Mouse (Mus musculus) heart, embryonic 14.5 days (tissue): ENCODE measurements around the gene Fgfr2. TPM values are rescaled to one million over a fixed set of nuclear protein-coding genes. Genes with fewer than 3 reads are reported as not detected.
A peak's percentile ranks its signal among the peaks of the same experiment; 100 is the strongest.

Experiments used
- ATAC-seq: fragments of 200-750 bp; cut with Nextera tagmentation; 2 replicates; pipeline ENCODE4 v1.8.0; 2017; ENCODE audit warnings: low read depth, moderate TSS enrichment; ENCODE audit not compliant: insufficient number of reproducible peaks, insufficient read depth, low FRiP score
- H3K27ac ChIP-seq, 2 experiments: fragments of 200-500 bp in 1 of 2; fragments of 300-500 bp in 1 of 2; sonication (generic) in 1 of 2; replicated peaks in 1 of 2; 2 replicates each; pipeline ENCODE4 v1.5.1; 2012 to 2014; ENCODE audit warnings: low read depth in 2 of 2, low read length in 2 of 2, control low read depth in 1 of 2, mild to moderate bottlenecking in 1 of 2, mixed read lengths in 1 of 2; ENCODE audit not compliant: control insufficient read depth in 1 of 2, insufficient read depth in 1 of 2
- H3K27me3 ChIP-seq: fragments of 300-500 bp; sonication (generic); 2 replicates; pipeline ENCODE4 v1.6.1; 2014; ENCODE audit warnings: mild to moderate bottlenecking, low read length, control low read depth; ENCODE audit not compliant: control insufficient read depth, insufficient read depth
- H3K36me3 ChIP-seq: fragments of 300-500 bp; sonication (generic); 2 replicates; pipeline ENCODE4 v1.6.1; 2014; ENCODE audit warnings: mild to moderate bottlenecking, control low read depth, low read length, mixed read lengths; ENCODE audit not compliant: control insufficient read depth, insufficient read depth
- H3K4me1 ChIP-seq, 2 experiments: fragments of 200-500 bp in 1 of 2; fragments of 300-500 bp in 1 of 2; sonication (generic) in 1 of 2; 2 replicates each; pipeline ENCODE4 v1.6.1; 2012 to 2014; ENCODE audit warnings: low read length in 2 of 2, control low read depth in 1 of 2, mixed read lengths in 1 of 2; ENCODE audit not compliant: control insufficient read depth in 2 of 2, insufficient read depth in 2 of 2
- H3K4me2 ChIP-seq: fragments of 300-500 bp; sonication (generic); 2 replicates; pipeline ENCODE4 v1.6.1; 2014; ENCODE audit warnings: mild to moderate bottlenecking, low read length
- H3K4me3 ChIP-seq, 2 experiments: fragments of 200-500 bp in 1 of 2; fragments of 300-500 bp in 1 of 2; sonication (generic) in 1 of 2; 2 replicates each; pipeline ENCODE4 v1.5.1; 2012 to 2014; ENCODE audit warnings: low read length in 2 of 2, mild to moderate bottlenecking in 2 of 2, control low read depth in 1 of 2, low read depth in 1 of 2, moderate library complexity in 1 of 2; ENCODE audit not compliant: control insufficient read depth in 1 of 2, insufficient read depth in 1 of 2
- H3K9ac ChIP-seq: fragments of 300-500 bp; sonication (generic); 2 replicates; pipeline ENCODE4 v1.6.1; 2014; ENCODE audit warnings: mild to moderate bottlenecking, low read length
- H3K9me3 ChIP-seq: fragments of 300-500 bp; sonication (generic); 2 replicates; pipeline ENCODE4 v1.6.1; 2016; ENCODE audit warnings: low read length, control low read depth; ENCODE audit not compliant: control insufficient read depth
- WGBS: fragments of 180-500 bp; shearing (Covaris S2); extraction: QIAGEN DNeasy Blood & Tissue Kit; methylation state at CpG from one replicate; pipeline ENCODE4 v1.1.7; 2014; 5-methylcytosine and 5-hydroxymethylcytosine counted together
- polyA plus RNA-seq: library from polyadenylated mRNA; unstranded; fragments of >200 nt; fragmentation: Nextera tagmentation; extraction: Ambion mirVana; gene quantifications from 2 replicates; pipeline ENCODE4 v1.2.1, GENCODE M21; 2014

Gene Fgfr2
- polyA plus RNA-seq, 1 experiment from 2014 or later, result 22.4 TPM

DNA sequence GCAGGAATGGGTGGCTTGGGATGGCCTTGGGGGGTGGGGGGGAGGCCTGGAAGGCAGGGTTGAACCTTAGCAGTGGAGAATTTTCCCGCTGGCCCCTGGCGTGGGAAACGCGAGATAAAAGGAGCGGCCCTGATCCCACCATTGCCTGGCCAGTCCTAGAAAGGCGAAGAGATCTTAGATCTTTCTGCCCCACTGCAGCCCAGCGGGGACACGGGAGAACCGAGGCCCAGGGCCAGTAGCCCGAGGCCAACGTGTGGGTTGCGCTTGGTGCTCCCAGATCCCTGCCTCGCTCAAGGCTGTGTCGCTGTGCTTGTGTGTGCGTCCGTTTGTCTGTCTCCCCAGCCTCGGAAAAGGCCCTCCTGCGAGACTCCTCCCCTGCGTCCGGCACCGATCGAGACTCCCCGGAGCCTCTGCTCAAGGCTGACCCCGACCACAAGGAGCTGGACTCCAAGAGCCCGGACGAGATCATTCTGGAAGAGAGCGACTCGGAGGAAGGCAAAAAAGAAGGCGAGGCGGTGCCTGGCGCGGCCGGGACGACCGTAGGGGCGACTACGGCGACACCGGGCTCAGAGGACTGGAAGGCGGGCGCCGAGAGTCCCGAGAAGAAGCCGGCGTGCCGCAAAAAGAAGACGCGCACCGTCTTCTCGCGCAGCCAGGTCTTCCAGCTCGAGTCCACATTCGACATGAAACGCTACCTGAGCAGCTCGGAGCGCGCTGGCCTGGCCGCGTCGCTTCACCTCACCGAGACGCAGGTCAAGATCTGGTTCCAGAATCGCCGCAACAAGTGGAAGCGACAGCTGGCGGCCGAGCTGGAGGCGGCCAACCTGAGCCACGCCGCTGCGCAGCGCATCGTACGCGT lies 1579.3 kb downstream of the Fgfr2 start:
- Histone ChIP-seq H3K36me3 (no peaks in the 10 kb centered on the region), H3K9me3 (no peaks in the 10 kb centered on the region), H3K4me2 (peak overlapping the region; percentile 69), H3K27me3 (peaks cover 99% of the 10 kb centered on the region), H3K4me3 (peak overlapping the region; percentile 17 to 39), H3K27ac (no peak overlapping the region), H3K4me1 (peaks cover 6 to 25% of the 10 kb centered on the region in 2 experiments; a peak in 3 of 4 replicates), H3K9ac (no peak overlapping the region)
- no peak for ATAC-seq
- WGBS, result under 1% methylated on average over 75 of the region's 75 CpGs

DNA sequence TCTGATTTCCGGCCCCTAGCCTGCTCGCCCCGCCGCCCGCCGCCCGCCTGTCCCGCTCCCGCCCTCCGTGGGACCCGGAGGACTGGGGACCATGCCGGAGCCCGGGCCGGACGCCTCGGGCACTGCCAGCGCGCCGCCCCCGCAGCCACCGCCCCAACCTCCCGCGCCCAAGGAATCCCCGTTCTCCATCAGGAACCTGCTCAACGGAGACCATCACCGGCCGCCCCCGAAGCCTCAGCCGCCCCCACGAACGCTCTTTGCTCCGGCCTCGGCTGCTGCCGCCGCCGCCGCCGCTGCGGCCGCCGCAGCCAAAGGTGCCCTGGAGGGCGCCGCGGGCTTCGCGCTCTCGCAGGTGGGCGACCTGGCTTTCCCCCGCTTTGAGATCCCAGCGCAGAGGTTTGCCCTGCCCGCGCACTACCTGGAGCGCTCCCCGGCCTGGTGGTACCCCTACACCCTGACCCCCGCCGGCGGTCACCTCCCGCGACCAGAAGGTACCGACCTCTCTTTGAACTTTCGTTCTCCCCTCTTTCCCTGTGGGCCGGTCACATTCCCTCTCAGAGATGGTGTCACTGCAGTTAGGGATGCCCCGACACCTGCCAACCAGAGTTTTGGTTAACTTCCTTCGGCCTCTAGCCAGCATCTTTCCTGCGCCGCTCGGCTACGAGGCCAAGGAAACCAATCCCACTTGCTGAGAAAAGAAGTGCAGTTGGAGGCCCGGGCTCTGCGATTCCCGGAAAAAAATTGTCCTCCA lies 1580.1 kb downstream of the Fgfr2 start:
- no peak for ATAC-seq
- H3K9me3 ChIP-seq, result no peaks in the 10 kb centered on the region
- peak overlapping the region; percentile 25 to 39; a peak in 3 of 4 replicates for H3K4me3 ChIP-seq
- peaks cover 6 to 25% of the 10 kb centered on the region in 2 experiments; a peak in 3 of 4 replicates for H3K4me1 ChIP-seq
- no peak overlapping the region for H3K9ac ChIP-seq
- H3K36me3 ChIP-seq, result no peaks in the 10 kb centered on the region
- WGBS, result 1% methylated on average over 44 of the region's 71 CpGs
- no peak overlapping the region for H3K27ac ChIP-seq
- H3K4me2 ChIP-seq, result peak overlapping the region; percentile 69
- peaks cover 99% of the 10 kb centered on the region for H3K27me3 ChIP-seq

DNA sequence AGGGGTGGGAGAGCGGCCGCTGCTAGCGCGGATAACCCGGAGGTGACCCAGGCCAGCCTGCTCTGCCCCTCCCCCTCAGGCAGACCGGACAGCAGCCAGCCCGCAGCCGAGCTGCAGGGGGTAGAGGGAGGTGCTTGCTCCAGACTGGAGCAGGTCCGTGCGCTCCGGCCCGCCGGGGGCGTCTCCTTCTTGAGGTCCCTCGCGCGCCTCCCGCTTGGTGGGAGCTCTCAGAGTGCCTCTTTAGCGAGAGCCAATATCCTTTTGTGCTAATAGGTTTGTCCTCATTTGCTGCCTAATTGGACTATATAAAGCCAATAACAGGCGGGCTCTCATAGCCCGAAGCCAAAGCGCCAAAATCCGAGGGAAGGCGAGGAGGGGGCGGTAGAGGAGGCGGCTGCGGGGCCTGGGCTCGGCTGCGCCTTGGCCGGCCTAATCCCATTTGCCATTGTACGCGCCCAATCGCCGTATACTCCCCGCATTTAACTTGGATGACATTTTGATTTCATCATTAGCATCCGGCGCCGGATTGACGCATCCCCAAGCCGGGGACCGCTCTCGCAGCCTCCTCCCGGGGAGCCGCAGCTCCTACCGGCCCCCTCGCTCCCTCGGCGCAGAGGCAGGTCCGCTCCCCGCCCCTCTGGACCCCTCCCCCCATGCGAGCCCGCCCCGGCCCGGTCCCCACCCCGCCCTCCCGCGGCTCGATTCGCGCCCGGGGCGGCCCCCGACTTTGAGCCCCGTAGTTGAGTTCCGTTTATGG lies 1580.9 kb downstream of the Fgfr2 start, which contains the start of gene Hmx3:
Hmx3 (plus strand) TSS at position 753 of the 757 bp plus-strand sequence.
- Histone ChIP-seq H3K4me2 (peak within 1 kb of the TSS; percentile 69), H3K27me3 (peaks cover 96% of the 10 kb centered on the region), H3K9me3 (no peaks in the 10 kb centered on the region), H3K4me3 (peak within 1 kb of the TSS; percentile 25 to 39), H3K4me1 (peaks cover 6 to 25% of the 10 kb centered on the region in 2 experiments; a peak in 3 of 4 replicates), H3K9ac (no peak within 1 kb of the TSS), H3K36me3 (no peaks in the 10 kb centered on the region), H3K27ac (no peak within 1 kb of the TSS)
- WGBS, result under 1% methylated on average over 55 of the region's 65 CpGs
- no peak for ATAC-seq

DNA sequence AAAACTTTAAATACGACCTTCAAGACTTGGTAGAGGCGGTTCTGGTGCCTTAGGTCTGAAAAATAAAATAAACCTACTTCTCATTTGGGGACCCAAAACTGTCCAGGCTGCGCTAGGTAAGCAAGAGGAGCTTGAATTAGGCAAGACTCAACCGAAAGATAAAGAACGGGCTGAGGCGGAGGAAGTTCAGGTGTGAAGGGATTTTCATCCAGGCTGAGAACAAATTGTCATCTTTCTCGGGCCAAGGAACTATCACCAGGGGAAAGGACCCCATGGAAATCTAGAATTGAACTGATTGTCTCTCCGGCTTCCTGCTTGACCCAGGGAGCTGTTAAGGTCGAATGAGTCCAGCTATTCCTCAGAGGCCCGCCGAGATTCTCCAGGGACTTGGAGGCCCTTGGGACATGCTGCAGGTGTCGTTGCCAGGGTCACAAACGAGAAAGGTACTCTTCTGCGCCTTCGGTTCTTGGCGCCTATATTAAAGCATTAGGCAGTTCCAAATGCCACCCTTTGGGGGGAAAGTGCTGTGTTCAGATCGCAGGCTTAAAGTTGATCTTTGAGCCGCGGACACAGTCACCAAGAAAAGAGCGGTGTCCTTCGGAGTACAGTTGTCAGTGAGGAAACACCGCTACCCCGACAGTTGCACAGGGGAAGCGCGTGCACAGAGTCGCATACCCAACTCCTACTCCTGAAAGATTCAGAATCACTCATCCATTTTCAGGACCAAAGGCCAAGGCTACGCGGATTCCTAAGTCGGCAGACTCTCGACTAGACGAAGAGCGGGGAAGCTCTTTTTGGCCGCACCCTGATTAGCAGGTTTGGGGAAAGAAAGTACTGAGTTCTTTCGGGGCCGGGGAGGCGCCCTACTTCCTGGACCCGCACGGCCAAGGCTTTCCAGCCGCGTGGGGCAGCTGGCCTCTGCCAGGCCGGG lies 1581.7 kb downstream of the Fgfr2 start:
- H3K9ac ChIP-seq, result no peak overlapping the region
- no peak overlapping the region for H3K27ac ChIP-seq
- no peaks in the 10 kb centered on the region for H3K36me3 ChIP-seq
- WGBS, result 2% methylated on average over 40 of the region's 41 CpGs
- peaks cover 6 to 25% of the 10 kb centered on the region in 2 experiments; a peak in 3 of 4 replicates for H3K4me1 ChIP-seq
- peaks cover 95% of the 10 kb centered on the region for H3K27me3 ChIP-seq
- H3K4me2 ChIP-seq, result peak overlapping the region; percentile 69
- peak overlapping the region in 1 of 2 experiments; percentile 39; a peak in 2 of 4 replicates for H3K4me3 ChIP-seq
- ATAC-seq, result no peak
- H3K9me3 ChIP-seq, result no peaks in the 10 kb centered on the region

DNA sequence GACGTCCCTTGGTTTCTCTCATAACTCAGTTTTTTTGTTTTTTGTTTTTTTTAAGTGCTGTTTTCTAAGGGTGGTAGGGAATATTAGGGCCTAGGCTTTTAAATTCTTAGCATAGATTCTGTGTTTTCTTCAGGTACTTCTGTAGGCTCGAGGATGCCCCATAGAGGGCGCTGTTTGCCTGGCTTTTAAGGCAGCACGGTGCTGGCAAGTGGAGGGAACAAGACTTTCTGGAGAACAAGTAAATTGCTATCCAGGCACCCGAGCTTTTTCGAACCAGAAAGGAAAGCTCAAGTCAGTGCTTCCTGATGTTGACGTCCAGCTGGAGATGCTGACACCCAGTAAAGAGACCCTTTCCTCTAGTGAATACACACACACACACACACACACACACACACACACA lies 1583.2 kb downstream of the Fgfr2 start:
- ATAC-seq, result no peak
- Histone ChIP-seq H3K27me3 (peaks cover 80% of the 10 kb centered on the region), H3K4me3 (no peak overlapping the region), H3K27ac (no peak overlapping the region), H3K36me3 (no peaks in the 10 kb centered on the region), H3K4me1 (peaks cover 6 to 25% of the 10 kb centered on the region in 2 experiments; a peak in 3 of 4 replicates), H3K9ac (no peak overlapping the region), H3K9me3 (no peaks in the 10 kb centered on the region), H3K4me2 (no peak overlapping the region)
- 0% methylated on average over 7 of the region's 7 CpGs for whole genome bisulfite sequencing

DNA sequence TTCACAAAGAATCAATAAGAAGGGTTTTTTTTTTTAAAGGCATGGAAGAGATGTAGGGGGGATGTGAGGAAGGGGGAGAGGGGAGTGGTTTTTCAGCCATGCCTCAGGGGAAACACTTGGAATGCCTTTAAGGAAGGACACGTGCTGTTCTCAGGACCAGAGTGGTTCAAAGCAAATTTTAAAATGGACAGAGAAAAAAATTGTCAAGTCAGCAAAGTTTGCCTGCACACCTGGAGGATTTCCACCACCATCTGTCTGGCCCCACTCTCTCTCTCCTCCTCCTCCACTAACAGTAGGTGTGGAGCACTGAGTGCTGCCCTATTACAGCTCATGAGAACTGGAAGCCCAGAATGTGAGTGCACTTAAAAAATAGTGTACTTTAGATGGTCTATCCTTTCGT lies 1619.4 kb downstream of the Fgfr2 start:
- H3K9me3 ChIP-seq, result no peaks in the 10 kb centered on the region
- no peak overlapping the region for H3K4me2 ChIP-seq
- WGBS, result 62% methylated on average over 2 of the region's 2 CpGs
- H3K27me3 ChIP-seq, result no peaks in the 10 kb centered on the region
- H3K27ac ChIP-seq, result no peak overlapping the region
- H3K36me3 ChIP-seq, result no peaks in the 10 kb centered on the region
- H3K4me3 ChIP-seq, result no peak overlapping the region
- H3K9ac ChIP-seq, result no peak overlapping the region
- ATAC-seq, result no peak
- no peaks in the 10 kb centered on the region for H3K4me1 ChIP-seq
